Mouse (Mus musculus) heart, postnatal 0 days (tissue): ENCODE results near the gene Nkx2-5.

ENCODE experiments used
- CTCF ChIP-seq: IDR thresholded peaks from 2 replicates; pipeline ENCODE4 v1.5.1; 2016; ENCODE audit warnings: antibody characterized with exemption, control low read depth, low read depth
- EP300 ChIP-seq: IDR thresholded peaks from 2 replicates; pipeline ENCODE4 v1.6.1; 2016; ENCODE audit warnings: antibody characterized with exemption, low read depth

DNA sequence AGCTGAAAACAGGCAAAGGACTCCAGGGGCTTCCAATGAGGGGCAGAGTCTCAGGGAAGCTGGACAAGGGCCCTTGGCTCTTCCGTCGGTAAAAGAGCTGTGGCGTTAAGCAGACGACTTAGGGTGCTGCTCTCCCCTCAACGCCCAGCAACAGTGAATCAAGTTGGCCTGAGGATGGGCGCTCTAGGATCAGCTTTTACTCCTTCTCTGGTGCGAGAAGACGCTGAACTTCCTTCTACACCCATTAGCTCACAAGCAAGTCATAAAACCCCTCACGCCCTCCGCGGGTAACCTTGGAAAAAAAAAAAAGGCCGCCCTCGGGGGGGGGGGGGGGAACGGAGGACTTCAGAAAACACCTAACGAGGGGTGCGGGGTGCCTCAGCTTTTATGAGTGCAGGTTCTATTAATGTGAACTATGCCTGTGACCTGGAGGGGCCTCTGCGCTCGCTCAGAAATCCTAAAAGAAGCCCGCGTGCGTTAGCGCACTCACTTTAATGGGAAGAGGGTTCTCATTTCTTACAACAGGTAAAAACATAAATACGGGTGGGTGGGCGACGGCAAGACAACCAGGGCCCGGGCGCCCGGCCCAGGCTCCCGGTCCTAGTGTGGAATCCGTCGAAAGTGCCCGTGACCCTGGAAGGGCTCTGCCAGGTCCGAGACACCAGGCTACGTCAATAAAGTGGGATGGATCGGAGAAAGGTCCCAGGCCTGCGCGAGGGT lies 6.5 kb downstream of the Nkx2-5 start:
- TF ChIP-seq CTCF = no peak
- TF ChIP-seq EP300 = no peak
